Mouse (Mus musculus) thymus, postnatal 0 days (tissue): ENCODE measurements around the gene Casz1. TPM values are rescaled to one million over a fixed set of nuclear protein-coding genes. Genes with fewer than 3 reads are reported as not detected.

ENCODE experiments used
- polyA plus RNA-seq: library from polyadenylated mRNA; unstranded; fragments of >200 nt; fragmentation: Nextera tagmentation; extraction: Ambion mirVana; gene quantifications from 2 replicates; pipeline ENCODE4 v1.2.1, GENCODE M21; 2015

Gene Casz1
- polyA plus RNA-seq, 1 experiment from 2014 or later, result 3.0 TPM

Other genes with a start within 250 kb of the Casz1 start
- gene Exosc10, start 246.0 kb upstream of the Casz1 start, polyA plus RNA-seq, result 73.1 and 82.6 TPM in 2 replicates
- 163 and 181 TPM in 2 replicates for gene Srm, start 212.9 kb upstream of the Casz1 start, polyA plus RNA-seq
- gene Masp2, start 201.9 kb upstream of the Casz1 start, polyA plus RNA-seq, result 0.34 TPM in 1 of 2 replicates, not detected in the other
- 330 and 343 TPM in 2 replicates for gene Tardbp, start 177.4 kb upstream of the Casz1 start, polyA plus RNA-seq
- 0.09 TPM in 1 of 2 replicates, not detected in the other for gene Gm572, start 161.1 kb upstream of the Casz1 start, polyA plus RNA-seq